Mouse (Mus musculus): ENCODE results near the gene Suclg1.
A peak's percentile ranks its signal among the peaks of the same experiment; 100 is the strongest.

Gene Suclg1

GRCm38 (mm10) chr6:73249851-73250250 lies 1.7 kb downstream of the Suclg1 start:
- DNase-seq (ENCODE audit: low spot score) = no peak

GRCm38 (mm10) chr6:73251336-73251735 lies 3.2 kb downstream of the Suclg1 start:
- no peak for DNase-seq (ENCODE audit: low spot score)

- DNase-seq (ENCODE audit: low spot score) = no peak
These were observed 4.2 kb downstream of the Suclg1 start for GRCm38 (mm10) chr6:73252396-73252795.

GRCm38 (mm10) chr6:73253006-73253405 lies 4.8 kb downstream of the Suclg1 start:
- DNase-seq (ENCODE audit: low spot score) = no peak

GRCm38 (mm10) chr6:73253584-73253983 lies 5.4 kb downstream of the Suclg1 start:
- DNase-seq (ENCODE audit: low spot score) = no peak

- no peak for DNase-seq (ENCODE audit: low spot score)
These were observed 6.4 kb downstream of the Suclg1 start for GRCm38 (mm10) chr6:73254307-73255228.

- no peak for DNase-seq (ENCODE audit: low spot score)
These were observed 8.9 kb downstream of the Suclg1 start for GRCm38 (mm10) chr6:73257068-73257467.

GRCm38 (mm10) chr6:73260110-73260509 lies 11.9 kb downstream of the Suclg1 start:
- DNase-seq (ENCODE audit: low spot score) = no peak

- DNase-seq (ENCODE audit: low spot score) = no peak
These were observed 16.6 kb downstream of the Suclg1 start for GRCm38 (mm10) chr6:73264801-73265200.

GRCm38 (mm10) chr6:73267738-73268311 lies 19.6 kb downstream of the Suclg1 start:
- no peak for DNase-seq (ENCODE audit: low spot score)

- no peak for DNase-seq (ENCODE audit: low spot score)
These were observed 21.2 kb downstream of the Suclg1 start for GRCm38 (mm10) chr6:73269374-73269773.

GRCm38 (mm10) chr6:73271546-73272091 lies 23.4 kb downstream of the Suclg1 start:
- no peak for DNase-seq (ENCODE audit: low spot score)

- DNase-seq (ENCODE audit: low spot score) = no peak
These were observed 26.8 kb downstream of the Suclg1 start for GRCm38 (mm10) chr6:73275002-73275401.

GRCm38 (mm10) chr6:73279681-73280080 lies 31.5 kb downstream of the Suclg1 start:
- DNase-seq (ENCODE audit: low spot score) = no peak

- no peak for DNase-seq (ENCODE audit: low spot score)
These were observed 32.4 kb downstream of the Suclg1 start for GRCm38 (mm10) chr6:73280546-73281115.

- no peak for DNase-seq (ENCODE audit: low spot score)
These were observed 38.1 kb downstream of the Suclg1 start for GRCm38 (mm10) chr6:73286326-73286725.

GRCm38 (mm10) chr6:73306837-73307236 lies 58.7 kb downstream of the Suclg1 start:
- DNase-seq (ENCODE audit: low spot score) = no peak

GRCm38 (mm10) chr6:73308685-73309520 lies 60.7 kb downstream of the Suclg1 start:
- no peak for DNase-seq (ENCODE audit: low spot score)

- no peak for DNase-seq (ENCODE audit: low spot score)
These were observed 63.2 kb downstream of the Suclg1 start for GRCm38 (mm10) chr6:73311335-73311734.

GRCm38 (mm10) chr6:73311786-73312185 lies 63.6 kb downstream of the Suclg1 start:
- DNase-seq (ENCODE audit: low spot score) = no peak

GRCm38 (mm10) chr6:73314923-73315603 lies 66.9 kb downstream of the Suclg1 start:
- DNase-seq (ENCODE audit: low spot score) = peak; percentile 35

Measured in urinary bladder, postnatal 25 days (tissue).